Mouse (Mus musculus) adrenal gland (tissue): ENCODE measurements around the gene Rpl23a.
"Not testable (repeated sequence)": the region's sequence is repeated elsewhere in the genome, so short reads cannot be mapped to it uniquely, and the experiment has no call there.

Source experiments
- intact Hi-C: fragments of 180-260 bp; cut with DNase I; formaldehyde crosslinking; loops from one replicate; pipeline ENCODE4 v1.15.1; 2025

Gene Rpl23a

DNA sequence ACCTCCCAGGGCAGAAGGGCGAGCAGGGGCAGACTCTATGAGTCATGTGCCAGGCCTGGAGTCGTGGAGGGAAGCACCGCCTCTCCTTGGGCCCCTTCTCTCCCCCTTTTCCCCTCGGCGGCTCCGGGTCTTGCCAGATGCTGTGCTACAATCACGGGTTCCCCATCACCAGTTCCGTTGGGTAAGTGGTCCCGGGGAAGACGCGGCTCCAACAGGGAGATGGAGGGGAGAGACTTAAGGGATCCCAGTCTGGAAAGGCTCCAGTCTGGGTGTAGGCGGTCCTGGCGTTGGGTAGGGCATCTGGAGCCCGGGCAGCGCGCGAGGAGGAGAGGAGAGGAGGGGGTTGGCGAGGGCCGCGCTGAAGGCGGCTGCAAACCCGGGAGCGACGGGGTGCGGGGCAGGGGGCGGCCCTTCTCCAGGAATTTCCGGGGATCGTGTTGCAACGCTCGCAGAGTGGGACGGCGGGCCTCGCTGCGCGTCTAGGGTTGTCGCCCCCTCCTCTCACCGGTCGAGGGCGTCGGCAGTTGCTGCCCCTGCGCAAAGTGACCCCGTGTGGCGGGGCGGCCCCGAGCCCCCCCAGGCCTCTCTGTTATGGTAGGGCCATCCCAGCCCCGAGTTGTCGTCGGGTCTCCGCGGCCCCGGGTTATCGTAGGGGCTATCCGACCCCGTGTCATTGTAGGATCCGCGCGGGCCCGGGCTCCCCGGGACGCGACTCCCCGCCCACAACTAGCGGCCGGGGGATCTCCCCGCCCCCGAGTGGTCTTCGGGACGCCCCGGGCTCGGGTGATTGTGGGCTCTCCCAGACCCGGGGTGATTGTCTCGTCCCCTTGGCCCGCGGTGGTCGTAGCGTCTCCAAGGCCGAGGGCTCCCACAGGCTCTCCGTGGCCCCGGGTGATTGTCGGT is 5.2 kb upstream of the Rpl23a start, which contains the start of gene Rab34:
TSS of gene Rab34 (plus strand) at position 100 of the 903 bp plus-strand sequence.
- intact Hi-C loops: no loop called here

DNA sequence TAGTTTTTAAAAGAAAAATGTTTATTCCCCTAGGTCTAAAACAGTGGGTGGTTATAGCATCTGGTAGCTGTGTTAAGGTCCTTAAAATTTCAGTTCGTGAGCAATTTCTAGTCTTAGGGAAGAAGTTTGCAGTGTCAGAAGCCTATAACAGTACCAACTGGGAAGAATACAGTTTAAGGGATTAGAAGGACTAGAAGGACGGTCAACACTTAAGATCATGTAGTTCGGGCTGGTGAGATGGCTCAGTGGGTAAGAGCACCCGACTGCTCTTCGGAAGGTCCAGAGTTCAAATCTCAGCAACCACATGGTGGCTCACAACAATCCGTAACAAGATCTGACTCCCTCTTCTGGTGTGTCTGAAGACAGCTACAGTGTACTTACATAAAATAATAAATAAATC is 1.3 kb upstream of the Rpl23a start:
- intact Hi-C loops: not testable (repeated sequence)

DNA sequence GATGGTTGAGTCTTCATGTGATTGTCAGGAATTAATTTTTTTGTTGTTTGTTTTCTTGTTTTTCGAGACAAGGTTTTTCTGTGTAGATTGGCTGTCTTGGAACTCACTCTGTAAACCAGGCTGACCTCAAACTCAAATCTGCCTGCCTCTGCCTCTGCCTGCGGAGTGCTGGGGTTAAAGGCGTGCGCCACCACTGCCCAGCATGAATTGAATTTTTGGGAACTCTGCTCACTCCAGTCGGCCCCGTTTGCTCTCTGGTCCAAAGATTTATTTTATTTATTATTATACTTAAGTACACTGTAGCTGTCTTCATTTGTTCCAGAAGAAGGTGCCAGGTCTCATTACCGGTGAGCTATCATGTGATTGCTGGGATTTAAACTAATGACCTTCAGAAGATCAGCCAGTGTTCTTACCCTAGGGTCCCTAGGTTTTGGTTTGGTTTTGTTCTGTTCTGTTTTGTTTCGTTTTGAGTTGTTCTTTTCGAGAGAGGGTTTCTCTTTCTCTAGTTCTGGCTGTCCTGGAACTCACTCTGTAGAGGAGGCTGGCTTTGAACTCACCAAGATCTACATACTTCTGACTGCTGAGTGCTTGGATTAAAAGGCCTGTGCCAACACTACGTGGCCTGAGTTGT is 615 bp upstream of the Rpl23a start:
- intact Hi-C loops: no loop called here

- intact Hi-C loops: no loop called here
Measured at GRCm38 (mm10) chr11:78182450-78182849, 934 bp downstream of the Rpl23a start.

GRCm38 (mm10) chr11:78181830-78182357 is 1.5 kb downstream of the Rpl23a start:
- intact Hi-C loops: no loop called here

DNA sequence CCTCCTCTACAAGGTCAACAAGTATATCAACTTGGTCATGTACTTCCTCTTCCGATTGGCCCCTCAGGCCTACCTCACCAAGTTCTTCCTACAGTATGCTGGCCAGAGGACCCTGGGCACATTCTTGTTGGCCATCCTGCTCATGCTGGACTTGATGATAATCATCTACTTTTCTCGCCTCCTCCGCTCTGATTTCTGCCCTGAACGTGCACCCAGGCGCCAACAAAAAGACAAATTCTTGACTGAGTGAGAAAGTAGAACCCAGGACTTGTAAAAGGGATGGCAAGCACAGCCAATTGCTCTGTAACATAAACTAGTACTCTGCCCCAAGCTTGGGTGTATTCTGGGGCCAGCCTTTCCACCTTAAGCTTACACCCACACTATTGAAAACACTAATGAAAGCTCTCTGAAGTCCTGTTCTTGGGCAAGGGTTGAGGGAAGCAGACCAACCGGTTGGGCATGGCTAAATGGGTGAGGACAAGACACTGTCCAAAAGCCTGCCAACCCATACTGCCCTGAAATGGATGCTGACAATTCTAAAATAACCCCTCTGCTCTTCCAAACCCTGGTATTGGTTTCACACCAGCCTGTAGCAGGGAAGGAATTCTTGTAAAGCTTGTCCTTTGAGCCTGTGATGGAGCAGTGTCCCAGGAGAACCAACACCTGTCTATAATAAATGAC is 3.2 kb downstream of the Rpl23a start:
- intact Hi-C loops: no loop called here

DNA sequence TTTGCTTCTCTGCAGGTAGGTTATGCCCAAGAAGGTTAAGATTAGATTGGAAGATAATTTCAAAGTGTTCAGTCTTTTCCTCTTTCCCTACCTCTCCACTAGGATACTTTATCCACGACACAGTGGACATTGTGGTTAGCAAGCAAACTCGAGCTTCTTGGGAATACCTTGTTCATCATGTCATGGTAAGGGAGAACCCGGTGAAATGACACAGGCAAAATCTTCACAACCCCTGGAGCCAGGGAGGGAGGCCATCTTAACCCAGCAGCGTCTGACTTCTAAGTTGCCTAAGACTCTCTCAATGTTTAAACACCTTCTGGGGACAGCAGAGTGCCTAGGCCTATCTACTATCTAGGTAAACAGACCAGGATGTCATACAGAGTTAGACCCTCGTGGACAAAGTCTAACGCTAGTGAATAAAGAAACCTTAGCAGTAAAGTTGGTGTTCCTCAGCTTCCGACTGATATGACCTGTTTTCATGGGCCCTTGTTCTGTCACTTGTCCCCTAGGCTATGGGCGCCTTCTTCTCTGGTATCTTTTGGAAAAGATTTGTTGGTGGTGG is 3.9 kb downstream of the Rpl23a start:
- intact Hi-C loops: loop anchor here (5.0 kb wide), 1 partner anchor 122 kb away; no protein-coding TSS in a partner anchor

GRCm38 (mm10) chr11:78178859-78179437 is 4.4 kb downstream of the Rpl23a start:
- intact Hi-C loops: loop anchor here (5.0 kb wide), 1 partner anchor 122 kb away; no protein-coding TSS in a partner anchor

DNA sequence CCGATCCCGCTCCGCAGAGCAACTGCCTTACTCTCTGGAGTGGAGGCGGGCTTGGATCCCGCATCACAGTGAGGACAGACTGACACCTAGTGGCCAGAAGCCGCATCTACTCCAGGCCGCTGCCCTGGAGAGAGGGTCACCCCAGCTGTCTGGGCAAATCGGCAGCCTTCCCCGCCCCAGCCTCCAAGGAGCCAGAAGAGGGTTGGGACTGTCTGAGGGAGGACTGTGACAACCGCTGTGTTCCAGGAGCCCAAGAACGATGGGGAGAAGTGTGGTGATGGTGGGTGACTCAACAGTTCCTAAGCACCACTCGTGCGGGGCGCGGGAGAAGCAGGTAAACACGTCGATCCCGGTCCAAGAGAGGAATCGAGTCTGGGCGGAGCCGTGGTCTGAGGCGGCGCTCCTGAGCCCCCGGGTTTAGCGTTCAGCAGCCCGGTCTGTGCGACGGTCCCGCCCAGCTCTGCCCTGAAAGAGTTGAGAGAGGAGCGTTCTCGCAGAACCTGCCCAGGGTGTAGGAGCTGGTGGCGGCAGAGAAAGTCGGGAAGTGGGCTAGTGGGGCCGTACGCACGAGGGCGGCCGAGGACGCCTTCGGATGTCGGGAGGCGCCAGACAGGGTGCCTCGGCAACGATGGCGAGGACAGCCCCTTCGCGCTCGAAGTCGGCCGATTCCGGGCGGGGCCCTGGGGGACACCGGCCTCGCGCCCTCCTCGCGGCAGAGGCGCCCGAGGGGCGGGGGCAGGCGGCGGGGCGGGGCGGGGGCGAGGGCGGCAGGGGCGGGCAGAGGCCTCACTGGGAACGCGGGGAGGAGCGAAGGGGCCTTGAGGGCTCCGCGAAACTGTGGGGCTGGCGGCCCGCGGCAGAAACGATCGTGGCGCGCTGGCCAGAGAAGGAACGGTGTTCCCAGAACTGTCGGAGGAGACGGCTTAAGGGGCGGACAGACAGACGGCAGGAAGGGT is 5.2 kb downstream of the Rpl23a start:
- intact Hi-C loops: loop anchor here (2.0 to 5.0 kb wide), 2 partner anchors 19 to 121 kb away; no protein-coding TSS in a partner anchor

GRCm38 (mm10) chr11:78177437-78177836 is 5.9 kb downstream of the Rpl23a start:
- intact Hi-C loops: loop anchor here (2.0 to 5.0 kb wide), 2 partner anchors 19 to 120 kb away; no protein-coding TSS in a partner anchor

DNA sequence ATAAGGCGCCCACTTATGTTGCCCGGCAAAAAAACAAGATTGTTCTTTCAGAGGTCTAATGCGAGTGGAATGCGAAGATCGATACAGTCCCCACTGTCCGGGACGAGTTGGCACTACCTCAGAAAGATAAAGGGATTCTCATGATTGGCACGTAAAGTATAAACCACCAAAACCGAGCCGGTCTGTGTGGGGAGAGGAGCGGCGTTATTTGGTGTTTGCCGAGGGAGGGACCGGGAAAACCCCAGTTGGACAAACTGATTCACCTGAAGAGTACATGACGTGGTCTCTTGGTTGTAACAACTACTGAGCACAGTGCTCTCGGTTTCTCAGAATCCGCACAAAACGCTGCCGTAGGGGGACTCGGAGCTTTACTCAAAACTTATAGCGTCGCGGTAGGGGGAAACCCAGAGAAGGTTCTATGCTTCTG is 6.5 kb downstream of the Rpl23a start:
- intact Hi-C loops: loop anchor here (2.0 to 5.0 kb wide), 2 partner anchors 18 to 120 kb away; no protein-coding TSS in a partner anchor

GRCm38 (mm10) chr11:78176402-78176862 is 7.0 kb downstream of the Rpl23a start, which contains the start of the genes Nek8 and Tlcd1:
Nek8 (minus strand) TSS chr11:78176675.
Tlcd1 (plus strand) TSS chr11:78176711.
- intact Hi-C loops: loop anchor here (2.0 to 5.0 kb wide), 2 partner anchors 18 to 119 kb away; no protein-coding TSS in a partner anchor

- intact Hi-C loops: loop anchor here (2.0 to 5.0 kb wide), 2 partner anchors 17 to 119 kb away; no protein-coding TSS in a partner anchor
Measured at GRCm38 (mm10) chr11:78175771-78176401, 7.5 kb downstream of the Rpl23a start.

DNA sequence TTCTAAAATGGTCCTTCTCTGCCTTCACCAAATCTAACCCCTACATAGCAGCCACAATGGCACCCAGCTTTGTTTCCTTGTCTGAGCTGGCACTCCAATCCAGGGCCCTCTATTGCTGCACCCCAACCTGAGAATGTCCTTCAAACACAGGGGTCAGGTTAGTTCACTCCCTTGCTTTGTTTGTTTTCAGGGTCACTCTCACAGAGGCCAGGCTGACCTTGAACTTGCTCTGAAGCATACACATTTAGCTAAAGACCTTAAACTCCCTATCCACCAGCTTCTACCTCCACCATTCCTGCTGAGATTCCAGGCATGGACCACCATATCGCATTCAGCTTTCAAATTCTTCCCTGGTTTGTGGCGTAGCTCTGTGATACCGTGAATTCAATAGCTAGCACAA is 8.9 kb downstream of the Rpl23a start:
- intact Hi-C loops: no loop called here

- intact Hi-C loops: no loop called here
Measured at GRCm38 (mm10) chr11:78172748-78173383, 10.5 kb downstream of the Rpl23a start.

DNA sequence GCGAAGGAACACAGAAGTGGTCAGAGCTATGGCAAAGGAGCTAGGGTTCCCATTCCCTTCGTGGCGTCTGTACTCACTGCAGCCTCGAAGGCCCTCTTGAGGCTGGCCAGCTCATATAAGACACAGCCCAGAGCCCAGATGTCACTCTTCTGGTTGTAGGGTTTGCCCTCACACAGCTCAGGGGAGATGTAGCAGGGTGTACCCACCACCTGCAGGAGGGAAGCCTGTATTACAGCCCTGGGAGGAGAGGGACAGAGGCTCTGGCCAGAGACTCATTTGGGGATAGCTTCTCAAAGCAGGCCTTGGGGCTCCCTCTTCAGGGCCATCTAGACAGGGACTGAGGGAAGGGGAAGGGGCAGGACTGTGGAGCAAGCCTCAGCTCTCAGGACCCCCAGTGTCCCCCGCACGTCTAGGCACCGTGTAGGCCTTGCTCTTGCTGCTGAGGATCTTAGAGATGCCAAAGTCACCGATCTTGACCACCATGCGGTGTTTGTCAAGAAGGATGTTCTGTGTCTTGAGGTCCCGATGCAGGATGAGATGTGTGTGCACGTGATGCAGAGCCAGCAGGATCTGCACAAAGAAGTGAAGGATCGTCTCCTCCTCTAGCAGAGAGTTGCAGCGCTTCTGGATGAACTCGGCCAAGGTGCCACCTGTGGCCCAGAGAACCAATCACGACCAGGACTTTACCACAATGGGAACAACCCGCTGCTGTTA is 11.2 kb downstream of the Rpl23a start:
- intact Hi-C loops: no loop called here

GRCm38 (mm10) chr11:78171328-78171727 is 12.1 kb downstream of the Rpl23a start:
- intact Hi-C loops: no loop called here
